Mouse (Mus musculus) kidney, embryonic 16.5 days (tissue): ENCODE measurements at regions not wholly inside any gene's neighbourhood (a gene's known extent, or its start where the extent isn't known, plus 50 kb on each side); places are given as distances from the start of the nearest gene placed in this dataset.
A peak's percentile ranks its signal among the peaks of the same experiment; 100 is the strongest.

ENCODE experiments used
- ATAC-seq: fragments of 200-750 bp; cut with Nextera tagmentation; 2 replicates; pipeline ENCODE4 v1.8.0; 2017; ENCODE audit warnings: moderate TSS enrichment; ENCODE audit not compliant: low FRiP score, low TSS enrichment
- H3K27ac ChIP-seq: fragments of 300-500 bp; sonication (generic); 2 replicates; pipeline ENCODE4 v1.5.1; 2014; ENCODE audit warnings: low read length
- H3K27me3 ChIP-seq: fragments of 300-500 bp; sonication (generic); 2 replicates; pipeline ENCODE4 v1.6.1; 2014; ENCODE audit warnings: low read length, control low read depth, mixed read lengths; ENCODE audit not compliant: insufficient read depth
- H3K36me3 ChIP-seq: fragments of 300-500 bp; sonication (generic); 2 replicates; pipeline ENCODE4 v1.6.1; 2014; ENCODE audit warnings: low read length, control low read depth, mixed read lengths; ENCODE audit not compliant: insufficient read depth
- H3K4me1 ChIP-seq: fragments of 300-500 bp; sonication (generic); 2 replicates; pipeline ENCODE4 v1.6.1; 2014; ENCODE audit warnings: low read length, control low read depth, mixed read lengths; ENCODE audit not compliant: insufficient read depth
- H3K4me2 ChIP-seq: fragments of 300-500 bp; sonication (generic); replicated peaks from 2 replicates; pipeline ENCODE4 v1.6.1; 2014; ENCODE audit warnings: low read depth, low read length
- H3K4me3 ChIP-seq: fragments of 300-500 bp; sonication (generic); 2 replicates; pipeline ENCODE4 v1.5.1; 2014; ENCODE audit warnings: mild to moderate bottlenecking, low read length
- H3K9ac ChIP-seq: fragments of 300-500 bp; sonication (generic); replicated peaks from 2 replicates; pipeline ENCODE4 v1.6.1; 2014; ENCODE audit warnings: low read length
- H3K9me3 ChIP-seq: fragments of 300-500 bp; sonication (generic); 2 replicates; pipeline ENCODE4 v1.6.1; 2016; ENCODE audit warnings: low read length, control low read depth
- WGBS: fragments of 180-500 bp; shearing (Covaris S2); extraction: QIAGEN DNeasy Blood & Tissue Kit; methylation state at CpG from one replicate; pipeline ENCODE4 v1.1.7; 2014; 5-methylcytosine and 5-hydroxymethylcytosine counted together

GRCm38 (mm10) chr10:23449860-23450646 is 99.5 kb upstream of the Eya4 start:
- no peaks in the 10 kb centered on the region for H3K36me3 ChIP-seq
- peaks cover 18% of the 10 kb centered on the region; the same call in 1 of the 2 replicates for H3K4me1 ChIP-seq
- peak overlapping the region; percentile 44 for H3K4me2 ChIP-seq
- no peak overlapping the region for H3K27ac ChIP-seq
- peak overlapping the region; percentile 13 for H3K4me3 ChIP-seq
- H3K9me3 ChIP-seq, result no peaks in the 10 kb centered on the region
- H3K9ac ChIP-seq, result no peak overlapping the region
- no peaks in the 10 kb centered on the region for H3K27me3 ChIP-seq
- 20% methylated on average over 19 of the region's 19 CpGs for WGBS
- ATAC-seq, result peak; percentile 23; the same call in 1 of the 2 replicates

GRCm38 (mm10) chr10:23448976-23449859 is 98.6 kb upstream of the Eya4 start:
- WGBS, result 23% methylated on average over 16 of the region's 16 CpGs
- H3K4me2 ChIP-seq, result peak overlapping the region; percentile 44

DNA sequence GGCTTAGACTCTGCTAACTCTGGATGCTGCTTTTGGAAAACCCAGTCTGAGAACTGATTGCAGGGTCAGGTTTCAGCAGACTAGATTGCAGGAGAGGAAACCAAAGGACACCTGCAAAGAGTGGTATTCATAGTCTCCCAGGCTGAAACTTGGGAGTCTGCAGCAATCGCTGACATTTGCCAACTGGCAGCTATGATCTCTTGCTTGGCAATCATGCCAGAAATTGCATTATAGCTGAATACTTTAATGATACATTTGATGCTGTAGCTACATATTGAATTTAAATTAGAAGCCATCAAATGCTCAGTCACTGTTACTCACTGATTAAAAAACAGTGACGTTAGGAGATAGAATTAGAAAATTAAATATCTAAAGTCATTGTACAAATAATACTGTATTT is 79.8 kb upstream of the Eya4 start:
- Histone ChIP-seq H3K36me3 (no peaks in the 10 kb centered on the region), H3K9ac (no peak overlapping the region), H3K27me3 (no peaks in the 10 kb centered on the region), H3K4me2 (no peak overlapping the region), H3K9me3 (no peaks in the 10 kb centered on the region), H3K4me3 (no peak overlapping the region), H3K27ac (no peak overlapping the region), H3K4me1 (no peaks in the 10 kb centered on the region)
- no peak for ATAC-seq
- WGBS, result 61% methylated on average over 2 of the region's 2 CpGs

More at GRCm38 (mm10) chr10:23448976-23449859, 98.6 kb upstream of the Eya4 start:
- Histone ChIP-seq H3K27ac (no peak overlapping the region), H3K9ac (no peak overlapping the region), H3K27me3 (no peaks in the 10 kb centered on the region), H3K4me3 (peak overlapping the region; percentile 13), H3K36me3 (no peaks in the 10 kb centered on the region), H3K4me1 (peaks cover 16% of the 10 kb centered on the region; the same call in 1 of the 2 replicates), H3K9me3 (no peaks in the 10 kb centered on the region)
- peak; percentile 51 for ATAC-seq

DNA sequence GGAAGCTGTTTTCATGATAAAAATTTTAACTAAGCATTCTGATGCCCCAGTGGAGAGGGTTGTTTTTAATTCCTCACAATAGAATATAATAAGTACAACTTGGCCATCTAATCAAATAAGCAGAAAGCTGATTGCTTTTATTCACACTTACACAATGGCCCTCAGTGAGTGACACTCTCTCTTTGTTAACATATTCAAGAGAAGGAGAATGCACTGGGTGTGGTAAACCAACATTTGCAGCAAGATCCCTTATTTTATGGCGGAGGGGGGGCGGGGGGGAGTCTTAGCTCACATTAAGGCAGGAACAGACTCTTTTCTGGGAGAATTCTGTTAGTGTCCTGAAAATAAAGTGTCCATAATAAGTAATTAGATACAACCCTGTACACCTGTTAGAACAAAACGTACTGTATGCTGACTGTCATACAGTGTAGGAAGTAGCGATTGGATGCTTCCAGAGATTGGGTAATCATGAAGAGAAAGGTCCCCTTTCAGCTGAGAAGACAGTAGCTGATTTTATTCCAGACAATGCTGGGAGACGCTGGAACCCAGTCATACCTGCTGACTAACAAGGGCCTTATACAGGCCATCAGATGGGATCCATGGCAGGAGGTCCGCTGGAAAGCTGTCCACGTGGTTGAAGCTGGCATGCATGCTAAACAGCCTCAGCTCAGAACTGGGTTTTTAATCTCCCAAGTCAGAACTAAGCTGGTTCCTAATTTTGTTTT is 63.4 kb upstream of the Eya4 start:
- ATAC-seq, result no peak
- no peaks in the 10 kb centered on the region for H3K9me3 ChIP-seq
- WGBS, result 84% methylated on average over 7 of the region's 7 CpGs
- H3K27me3 ChIP-seq, result no peaks in the 10 kb centered on the region
- no peak overlapping the region for H3K27ac ChIP-seq
- H3K36me3 ChIP-seq, result no peaks in the 10 kb centered on the region
- H3K4me2 ChIP-seq, result no peak overlapping the region
- H3K4me3 ChIP-seq, result no peak overlapping the region
- H3K9ac ChIP-seq, result no peak overlapping the region
- H3K4me1 ChIP-seq, result no peaks in the 10 kb centered on the region

- no peak overlapping the region for H3K27ac ChIP-seq
- 45% methylated on average over 4 of the region's 4 CpGs for WGBS
- no peaks in the 10 kb centered on the region for H3K36me3 ChIP-seq
- H3K9me3 ChIP-seq, result peaks cover 8% of the 10 kb centered on the region
- H3K9ac ChIP-seq, result no peak overlapping the region
- H3K4me2 ChIP-seq, result no peak overlapping the region
- H3K4me3 ChIP-seq, result no peak overlapping the region
- no peaks in the 10 kb centered on the region for H3K27me3 ChIP-seq
- peak; percentile 71 for ATAC-seq
- peaks cover 4% of the 10 kb centered on the region; the same call in 1 of the 2 replicates for H3K4me1 ChIP-seq
Measured at GRCm38 (mm10) chr10:23403351-23403938, 52.9 kb upstream of the Eya4 start.
